Mouse (Mus musculus): ENCODE data around the gene Tex46.

DNA sequence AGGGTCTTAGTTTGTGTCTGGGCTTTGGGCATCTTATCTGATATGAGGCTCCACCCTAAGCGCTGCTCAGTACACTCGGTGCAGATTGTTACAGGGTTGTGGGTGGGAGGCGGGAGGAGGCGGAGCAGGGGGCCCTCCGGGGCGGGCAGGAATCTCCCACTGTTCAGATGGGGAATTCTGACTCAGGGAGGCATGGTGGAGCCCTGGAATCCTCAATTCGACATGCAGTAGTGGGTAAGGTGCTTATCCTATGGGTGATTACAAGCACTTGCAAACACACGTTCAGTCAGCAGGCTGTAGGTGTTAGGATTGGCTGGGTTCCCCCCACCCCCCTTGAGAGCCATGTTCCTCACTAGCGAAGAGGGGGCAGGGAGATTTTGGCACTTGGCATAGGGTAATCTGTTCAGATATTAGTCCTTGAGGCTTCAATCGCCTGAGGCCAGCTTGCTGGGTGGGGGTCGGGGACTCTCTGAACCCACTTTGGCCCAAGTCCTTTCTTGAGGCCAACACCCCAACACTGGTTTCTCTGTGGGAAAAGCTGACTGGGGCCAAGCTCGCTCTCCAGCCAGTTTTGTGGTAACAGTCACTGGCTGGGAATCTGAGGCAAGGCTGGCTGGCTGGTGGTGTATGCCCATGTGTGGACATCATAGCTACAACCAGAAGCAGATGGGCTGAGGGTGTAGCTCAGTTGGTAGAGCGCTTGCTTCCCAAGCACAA, 39.4 kb downstream of the Tex46 start:
- TF ChIP-seq CTCF (IDR thresholded peaks at IDR 0.05; ENCODE audit: borderline replicate concordance, extremely low read depth, insufficient read depth, insufficient read length) (no peak), POLR2A (IDR thresholded peaks at IDR 0.05; ENCODE audit: borderline replicate concordance, extremely low read depth, insufficient read depth, insufficient read length, poor library complexity, severe bottlenecking) (no peak)
